Mouse (Mus musculus) myocyte (in vitro differentiated cells): ENCODE measurements around the gene Upf3a. TPM values are rescaled to one million over a fixed set of nuclear protein-coding genes. Genes with fewer than 3 reads are reported as not detected.
A peak's percentile ranks its signal among the peaks of the same experiment; 100 is the strongest.

Experiments
- H3K27me3 ChIP-seq: one replicate; pipeline ENCODE4 v1.6.1; 2011; ENCODE audit not compliant: control insufficient read depth, insufficient read depth, insufficient read length
- H3K36me3 ChIP-seq: one replicate; pipeline ENCODE4 v1.6.1; 2011; ENCODE audit not compliant: control insufficient read depth, insufficient read depth
- H3K4me2 ChIP-seq: one replicate; pipeline ENCODE4 v1.6.1; 2011; ENCODE audit warnings: low read depth, control low read depth
- H3K4me3 ChIP-seq: one replicate; pipeline ENCODE4 v1.5.1; 2011; ENCODE audit warnings: mild to moderate bottlenecking, control low read depth, moderate library complexity
- H3K79me2 ChIP-seq: one replicate; pipeline ENCODE4 v1.6.1; 2011; ENCODE audit not compliant: control insufficient read depth, insufficient read depth
- H3ac ChIP-seq: one replicate; pipeline ENCODE4 v1.6.1; 2011; ENCODE audit not compliant: control insufficient read depth, insufficient read length
- CEBPB ChIP-seq: IDR thresholded peaks from 2 replicates; pipeline ENCODE4 v1.6.1; 2011; ENCODE audit warnings: mild to moderate bottlenecking, moderate library complexity; ENCODE audit not compliant: poor library complexity, insufficient read depth, severe bottlenecking
- E2F4 ChIP-seq: IDR thresholded peaks from one replicate; pipeline ENCODE4 v1.6.1; 2011; ENCODE audit warnings: mild to moderate bottlenecking, control low read depth, moderate library complexity; ENCODE audit not compliant: insufficient read depth
- MAX ChIP-seq: IDR thresholded peaks from one replicate; pipeline ENCODE4 v1.6.1; 2011; ENCODE audit warnings: low read depth, mild to moderate bottlenecking, control low read depth
- MYOD1 ChIP-seq, 3 experiments: IDR thresholded peaks; one replicate each; pipeline ENCODE4 v1.6.1; 2011; ENCODE audit warnings: control low read depth in 2 of 3, low read depth in 2 of 3, mild to moderate bottlenecking in 2 of 3, moderate library complexity in 1 of 3; ENCODE audit not compliant: insufficient read length in 2 of 3, control insufficient read depth in 1 of 3
- MYOG ChIP-seq, 3 experiments: IDR thresholded peaks; one replicate each; pipeline ENCODE4 v1.6.1; 2011; ENCODE audit warnings: control low read depth in 2 of 3, low read depth in 2 of 3, mild to moderate bottlenecking in 2 of 3; ENCODE audit not compliant: insufficient read length in 2 of 3, control insufficient read depth in 1 of 3, insufficient read depth in 1 of 3
- POLR2A ChIP-seq: IDR thresholded peaks from one replicate; pipeline ENCODE4 v1.6.1; 2011; ENCODE audit warnings: low read depth, mild to moderate bottlenecking, control low read depth, moderate library complexity; ENCODE audit not compliant: insufficient read length
- POLR2AphosphoS2 ChIP-seq: IDR thresholded peaks from one replicate; pipeline ENCODE4 v1.6.1; 2011; ENCODE audit warnings: low read depth, control low read depth; ENCODE audit not compliant: insufficient read length
- REST ChIP-seq: IDR thresholded peaks from one replicate; pipeline ENCODE4 v1.6.1; 2011; ENCODE audit warnings: mild to moderate bottlenecking, control low read depth, moderate library complexity; ENCODE audit not compliant: insufficient read depth, insufficient read length
- SRF ChIP-seq: IDR thresholded peaks from one replicate; pipeline ENCODE4 v1.6.1; 2011; ENCODE audit warnings: low read depth; ENCODE audit not compliant: control insufficient read depth, insufficient read length
- TCF12 ChIP-seq: IDR thresholded peaks from one replicate; pipeline ENCODE4 v1.6.1; 2011; ENCODE audit warnings: mild to moderate bottlenecking, control low read depth; ENCODE audit not compliant: poor library complexity, insufficient read depth, severe bottlenecking
- TCF3 ChIP-seq: IDR thresholded peaks from one replicate; pipeline ENCODE4 v1.6.1; 2011; ENCODE audit warnings: low read depth, control low read depth; ENCODE audit not compliant: insufficient read length
- USF1 ChIP-seq: IDR thresholded peaks from one replicate; pipeline ENCODE4 v1.6.1; 2011; ENCODE audit warnings: low read depth, mild to moderate bottlenecking, control low read depth, moderate library complexity
- polyA plus RNA-seq: library from polyadenylated mRNA; unstranded; fragments of >200 nt; fragmentation: generic; extraction: Trizol; gene quantifications from one replicate; pipeline ENCODE4 v1.2.1, GENCODE M21; 2012; ENCODE audit warnings: missing spikeins

Upf3a gene
- polyA plus RNA-seq, 1 experiment: 13.9 TPM

DNA sequence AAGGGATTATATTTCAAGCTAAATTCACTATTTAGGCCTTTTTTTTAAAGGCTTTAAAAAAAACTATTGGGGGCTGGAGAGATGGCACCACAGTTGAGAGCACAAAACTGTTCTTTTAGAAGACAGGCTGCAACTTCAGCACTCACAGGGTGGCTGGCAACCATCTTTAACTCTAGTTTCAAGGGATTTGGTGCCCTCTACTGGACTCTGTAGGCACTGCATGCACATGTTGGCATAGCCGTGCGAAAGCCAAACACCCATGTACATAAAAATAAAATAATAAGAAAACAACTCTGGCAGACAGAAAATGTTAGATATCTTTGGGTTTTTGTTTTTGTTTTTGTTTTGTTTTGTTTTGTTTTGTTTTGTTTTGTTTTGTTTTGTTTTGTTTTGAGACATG, 31.7 kb upstream of the Upf3a start:
- Histone ChIP-seq H3K4me3 (no peak overlapping the region), H3K36me3 (no peaks in the 10 kb centered on the region), H3K79me2 (peaks cover 10% of the 10 kb centered on the region), H3K27me3 (no peaks in the 10 kb centered on the region), H3ac (no peak overlapping the region), H3K4me2 (no peak overlapping the region)
- TF ChIP-seq TCF12 (no peak), MYOD1 (IDR thresholded peaks at IDR 0.05; ENCODE audit: control insufficient read depth in 1 of 3, insufficient read length in 2 of 3, low read depth in 2 of 3) (no peak), MAX (no peak), TCF3 (no peak), E2F4 (no peak), POLR2AphosphoS2 (no peak), USF1 (no peak), POLR2A (no peak), CEBPB (no peak), REST (no peak), SRF (no peak), MYOG (IDR thresholded peaks at IDR 0.05; ENCODE audit: control insufficient read depth in 1 of 3, insufficient read depth in 1 of 3, insufficient read length in 2 of 3, low read depth in 2 of 3) (no peak)

DNA sequence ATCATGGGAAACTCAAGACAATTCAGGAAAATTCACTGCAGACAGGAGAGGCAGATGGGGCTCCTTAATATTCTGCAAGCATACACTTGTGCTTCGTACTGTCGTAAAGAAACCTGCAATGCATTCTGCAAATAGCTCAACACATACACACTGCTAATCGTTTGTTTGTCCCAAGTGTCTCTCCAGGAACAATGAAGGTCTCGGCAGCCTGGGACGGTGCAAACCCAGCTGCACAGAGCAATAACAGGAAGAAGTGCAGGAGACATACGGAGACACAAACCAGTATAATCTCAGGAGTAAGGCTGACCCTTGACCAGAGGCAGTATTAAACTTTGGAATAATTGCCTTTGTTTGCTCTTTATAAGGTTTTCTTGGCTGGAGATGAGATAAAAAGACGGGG, 28.9 kb upstream of the Upf3a start:
- Histone ChIP-seq H3K4me2 (no peak overlapping the region), H3K4me3 (peak overlapping the region; percentile 84), H3K79me2 (peaks cover 28% of the 10 kb centered on the region), H3K36me3 (peaks cover 7% of the 10 kb centered on the region), H3ac (no peak overlapping the region), H3K27me3 (no peaks in the 10 kb centered on the region)
- TF ChIP-seq USF1: no peak
- no peak for TF ChIP-seq MAX
- no peak for TF ChIP-seq REST

- H3K36me3 ChIP-seq: peaks cover 15% of the 10 kb centered on the region
- peak within 1 kb of the TSS; percentile 53 for H3ac ChIP-seq
- no peaks in the 10 kb centered on the region for H3K27me3 ChIP-seq
- TF ChIP-seq POLR2A (peak; percentile 89), SRF (peak; percentile 8), TCF12 (no peak), MYOD1 (IDR thresholded peaks at IDR 0.05; ENCODE audit: control insufficient read depth in 1 of 3, insufficient read length in 2 of 3, low read depth in 2 of 3) (peak in 2 of 3 experiments; percentile 5 to 41), REST (no peak), POLR2AphosphoS2 (peak; percentile 50), USF1 (peak; percentile 28), MYOG (IDR thresholded peaks at IDR 0.05; ENCODE audit: control insufficient read depth in 1 of 3, insufficient read depth in 1 of 3, insufficient read length in 2 of 3, low read depth in 2 of 3) (peak in 2 of 3 experiments; percentile 40 to 67), E2F4 (peak; percentile 8), MAX (no peak), CEBPB (no peak), TCF3 (no peak)
- H3K79me2 ChIP-seq: peaks cover 28% of the 10 kb centered on the region
- peak within 1 kb of the TSS; percentile 91 for H3K4me2 ChIP-seq
- peak within 1 kb of the TSS; percentile 84 for H3K4me3 ChIP-seq
Measured at GRCm38 (mm10) chr8:13756982-13757804, 28.2 kb upstream of the Upf3a start, which contains the start of gene Cdc16. Cdc16 (plus strand) TSS chr8:13757676.

DNA sequence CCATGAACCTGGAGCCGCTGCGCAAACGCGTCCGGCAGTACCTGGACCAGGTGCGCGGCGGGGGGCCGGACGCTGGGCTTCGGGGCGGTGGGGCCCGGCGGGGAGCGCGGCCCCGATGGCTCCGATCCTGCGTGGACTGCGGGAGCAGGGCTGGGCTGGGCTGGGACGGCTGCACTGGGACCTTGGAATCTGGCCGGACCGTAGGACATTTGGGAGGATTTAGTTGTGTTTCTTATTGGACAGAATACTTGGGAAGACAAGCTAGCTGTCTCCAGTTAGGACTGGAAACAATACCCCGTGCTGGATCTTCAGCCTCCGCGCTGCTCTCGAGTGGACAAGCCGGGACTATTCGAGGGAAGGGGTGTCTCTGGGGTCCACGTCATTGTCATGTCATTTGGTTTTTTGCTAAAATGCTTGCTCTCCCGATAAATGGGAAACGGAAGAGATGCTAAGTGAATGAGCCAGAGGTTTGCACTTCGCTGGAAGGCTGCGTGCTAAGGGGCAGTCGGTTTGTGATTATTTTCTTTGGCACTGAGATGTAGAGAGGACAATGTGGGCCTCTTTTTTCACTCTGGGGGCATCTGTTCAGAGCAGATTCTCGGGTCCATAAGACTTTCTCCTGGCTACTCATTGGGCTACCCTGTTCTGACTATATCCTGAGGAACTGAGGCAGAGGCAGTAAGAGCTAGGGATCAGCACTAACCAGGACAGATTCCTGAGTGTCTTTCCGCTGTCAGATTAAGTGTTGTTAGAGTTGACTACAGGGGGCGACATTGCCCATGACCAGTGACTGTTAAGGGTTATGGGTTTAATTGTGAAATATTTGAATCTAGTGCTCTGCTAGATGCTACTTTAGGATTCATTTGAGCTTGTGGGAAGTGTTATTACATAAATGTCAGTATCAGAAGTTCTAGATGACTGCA, 27.3 kb upstream of the Upf3a start:
- Histone ChIP-seq H3K4me2 (peak overlapping the region; percentile 91), H3K79me2 (peaks cover 28% of the 10 kb centered on the region), H3ac (peak overlapping the region; percentile 53), H3K36me3 (peaks cover 23% of the 10 kb centered on the region), H3K27me3 (no peaks in the 10 kb centered on the region), H3K4me3 (peak overlapping the region; percentile 84)
- TF ChIP-seq SRF (no peak), TCF3 (no peak), USF1 (no peak)

DNA sequence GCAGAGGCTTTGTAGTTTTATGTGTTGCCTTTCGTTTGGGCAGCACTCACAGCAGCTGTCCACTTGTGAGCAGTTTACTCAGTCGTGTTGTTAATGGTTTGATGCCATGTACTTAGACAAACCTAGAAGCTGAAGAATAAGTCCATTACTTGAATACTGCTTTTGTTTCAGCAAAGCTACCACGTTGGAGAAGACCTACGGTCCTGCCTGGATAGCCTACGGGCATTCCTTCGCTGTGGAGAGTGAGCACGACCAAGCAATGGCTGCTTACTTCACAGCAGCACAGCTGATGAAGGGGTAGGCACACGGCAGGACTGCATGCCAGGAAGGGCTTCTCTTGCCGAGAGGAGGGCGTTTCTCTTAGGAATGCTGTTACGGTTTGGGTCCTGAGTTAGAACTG, 16.2 kb upstream of the Upf3a start:
- TF ChIP-seq CEBPB (no peak), MYOG (IDR thresholded peaks at IDR 0.05; ENCODE audit: control insufficient read depth in 1 of 3, insufficient read depth in 1 of 3, insufficient read length in 2 of 3, low read depth in 2 of 3) (no peak), TCF3 (no peak), MYOD1 (IDR thresholded peaks at IDR 0.05; ENCODE audit: control insufficient read depth in 1 of 3, insufficient read length in 2 of 3, low read depth in 2 of 3) (no peak), E2F4 (no peak)
- H3K36me3 ChIP-seq: peaks cover 83% of the 10 kb centered on the region
- no peak overlapping the region for H3ac ChIP-seq
- H3K79me2 ChIP-seq: no peaks in the 10 kb centered on the region
- no peak overlapping the region for H3K4me2 ChIP-seq
- no peaks in the 10 kb centered on the region for H3K27me3 ChIP-seq
- no peak overlapping the region for H3K4me3 ChIP-seq
